Mouse (Mus musculus) bone marrow macrophage, adult 2 months (primary cell): ENCODE measurements around the gene Tctn1.

Experiments used
- CTCF ChIP-seq: IDR thresholded peaks from 2 replicates; pipeline ENCODE4 v1.5.1; 2012; ENCODE audit warnings: low read depth, mild to moderate bottlenecking, low read length, moderate library complexity
- POLR2A ChIP-seq: IDR thresholded peaks from 2 replicates; pipeline ENCODE4 v1.6.1; 2012; ENCODE audit warnings: mild to moderate bottlenecking, low read depth, low read length, borderline replicate concordance

GRCm38 (mm10) chr5:122218109-122218905, 46.0 kb downstream of the Tctn1 start:
- TF ChIP-seq CTCF (no peak), POLR2A (no peak)
